Mouse (Mus musculus) G1E (cell line): ENCODE data around the gene Hcfc1r1. TPM values are rescaled to one million over a fixed set of nuclear protein-coding genes. Genes with fewer than 3 reads are reported as not detected.

Source experiments
- ATAC-seq: 2 replicates; pipeline ENCODE4 v1.8.0; 2016; ENCODE audit warnings: mild to moderate bottlenecking; ENCODE audit not compliant: insufficient number of reproducible peaks, poor library complexity, low FRiP score, severe bottlenecking; ENCODE audit errors: extremely low read depth
- DNase-seq: peaks from one replicate; pipeline ENCODE4 v3.0.0; 2012; ENCODE audit warnings: low spot score
- H3K27me3 ChIP-seq: 2 replicates; pipeline ENCODE4 v1.6.1; 2012; ENCODE audit warnings: mild to moderate bottlenecking, low read length, inconsistent platforms; ENCODE audit not compliant: insufficient read depth
- H3K36me3 ChIP-seq: replicated peaks from 2 replicates; pipeline ENCODE3; 2012; ENCODE audit warnings: mild to moderate bottlenecking, inconsistent platforms
- H3K4me1 ChIP-seq: 2 replicates; pipeline ENCODE4 v1.6.1; 2012; ENCODE audit warnings: low read depth, low read length, inconsistent platforms, mixed read lengths; ENCODE audit not compliant: insufficient read depth
- H3K4me3 ChIP-seq: 2 replicates; pipeline ENCODE4 v1.5.1; 2012; ENCODE audit warnings: low read depth, mild to moderate bottlenecking, inconsistent platforms, low read length, moderate library complexity, mixed read lengths
- H3K9me3 ChIP-seq: replicated peaks from 2 replicates; pipeline ENCODE4 v1.6.1; 2012; ENCODE audit warnings: inconsistent platforms
- CTCF ChIP-seq: IDR thresholded peaks from 2 replicates; pipeline ENCODE4 v1.5.1; 2012; ENCODE audit warnings: low read depth, low read length, inconsistent platforms, mixed read lengths
- GATA1 ChIP-seq: IDR thresholded peaks from 2 replicates; pipeline ENCODE4 v1.6.1; 2012; ENCODE audit warnings: borderline replicate concordance, low read length, inconsistent platforms, mixed read lengths
- GATA2 ChIP-seq: IDR thresholded peaks from 2 replicates; pipeline ENCODE4 v1.6.1; 2012; ENCODE audit warnings: low read depth, low read length, inconsistent platforms, borderline replicate concordance
- POLR2AphosphoS5 ChIP-seq: IDR thresholded peaks from 2 replicates; pipeline ENCODE4 v1.6.1; 2012; ENCODE audit warnings: low read depth, low read length, inconsistent platforms; ENCODE audit not compliant: insufficient replicate concordance
- TAL1 ChIP-seq: conservative IDR thresholded peaks from 2 replicates; pipeline ENCODE4 v1.6.1; 2012; ENCODE audit warnings: low read depth, low read length, inconsistent platforms, mixed read lengths
- polyA plus RNA-seq: library from polyadenylated mRNA; stranded (reverse); fragments of >175 nt; gene quantifications from 2 replicates; pipeline ENCODE4 v1.2.3, GENCODE M21; 2012
- total RNA-seq, 2 experiments: library from RNA; stranded (forward) in 1 of 2; stranded (reverse) in 1 of 2; fragments of 200-1000 nt in 1 of 2; fragments of >200 nt in 1 of 2; fragmentation: Nextera tagmentation in 1 of 2; gene quantifications; 2 replicates each; pipeline ENCODE4 v1.2.3; 2014 to 2017

The Hcfc1r1 gene
- total and polyA plus RNA-seq, 3 experiments, result 48.4 to 356 (median 54.4) TPM

DNA sequence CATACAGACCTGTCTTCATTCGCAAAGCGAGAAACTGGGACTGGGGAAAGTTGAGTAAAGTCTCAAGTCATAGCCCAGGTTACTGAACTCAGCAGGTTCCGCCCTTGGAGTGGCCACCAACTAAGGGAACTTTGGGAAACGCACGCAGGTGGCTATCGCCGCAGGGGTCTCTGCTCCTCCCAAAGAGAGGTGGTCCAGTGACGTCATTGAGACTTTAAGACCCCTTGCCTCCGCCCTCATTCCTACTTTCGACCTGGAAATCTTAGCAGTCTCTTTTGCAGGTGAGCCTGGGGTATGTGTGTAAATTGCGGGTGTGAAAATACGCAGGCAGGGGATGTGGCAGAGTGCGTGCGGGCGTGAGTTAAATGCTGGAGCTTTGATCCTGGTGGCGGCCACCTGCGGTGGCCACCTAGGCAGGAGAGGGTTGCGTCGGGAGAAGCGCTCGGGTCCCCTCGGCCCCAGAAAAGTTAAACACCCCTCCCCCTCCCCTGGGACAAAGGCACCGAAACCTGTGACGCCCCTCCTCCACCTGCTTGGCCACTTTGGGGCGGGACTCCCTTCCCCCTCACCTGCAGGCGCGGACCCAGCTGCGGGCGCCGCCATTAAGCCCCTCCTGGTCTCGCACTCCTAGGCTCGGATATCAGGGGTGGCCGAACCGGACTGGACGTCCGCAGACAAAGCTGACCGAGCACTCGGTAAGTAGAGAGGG lies 5.9 kb downstream of the Hcfc1r1 start, which contains the start of gene Cldn6:
TSS of gene Cldn6 (plus strand) at position 123 of the 709 bp plus-strand sequence.
- Histone ChIP-seq H3K9me3 (no peaks in the 10 kb centered on the region), H3K36me3 (peaks cover 15% of the 10 kb centered on the region), H3K4me1 (peaks cover 51% of the 10 kb centered on the region), H3K27me3 (peaks cover 55% of the 10 kb centered on the region), H3K4me3 (no peak within 1 kb of the TSS)
- no peak for TF ChIP-seq GATA2
- no peak for TF ChIP-seq TAL1
- TF ChIP-seq CTCF, result no peak
- no peak for TF ChIP-seq POLR2AphosphoS5
- no peak for TF ChIP-seq GATA1
- ATAC-seq (no peak), DNase-seq (no peak)

DNA sequence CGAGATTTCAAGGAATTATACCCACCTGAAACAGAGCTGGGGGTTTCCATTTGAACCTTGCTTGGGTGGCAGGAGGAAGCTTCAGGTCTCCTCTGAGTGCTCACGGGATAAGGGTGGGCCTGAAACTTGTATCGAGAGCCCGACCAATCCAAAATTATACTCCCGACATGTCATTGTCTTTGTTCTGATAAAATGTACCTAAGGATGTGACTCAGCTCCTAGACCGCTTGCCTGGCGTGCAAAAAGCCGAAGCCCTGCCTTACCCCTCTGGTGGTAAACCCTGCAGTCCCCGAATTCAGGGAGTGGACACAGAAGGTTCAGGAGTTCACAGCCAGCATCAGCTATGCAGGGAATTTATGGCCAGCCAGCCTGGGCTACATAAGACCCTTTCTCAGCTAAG lies 6.9 kb downstream of the Hcfc1r1 start:
- ATAC-seq, result no peak
- TF ChIP-seq TAL1 (no peak), GATA2 (no peak), GATA1 (no peak), CTCF (no peak), POLR2AphosphoS5 (no peak)
- no peak for DNase-seq
- H3K4me3 ChIP-seq, result no peak overlapping the region
- H3K4me1 ChIP-seq, result peaks cover 41% of the 10 kb centered on the region
- peaks cover 5% of the 10 kb centered on the region for H3K36me3 ChIP-seq
- H3K9me3 ChIP-seq, result no peaks in the 10 kb centered on the region
- H3K27me3 ChIP-seq, result peaks cover 60% of the 10 kb centered on the region

DNA sequence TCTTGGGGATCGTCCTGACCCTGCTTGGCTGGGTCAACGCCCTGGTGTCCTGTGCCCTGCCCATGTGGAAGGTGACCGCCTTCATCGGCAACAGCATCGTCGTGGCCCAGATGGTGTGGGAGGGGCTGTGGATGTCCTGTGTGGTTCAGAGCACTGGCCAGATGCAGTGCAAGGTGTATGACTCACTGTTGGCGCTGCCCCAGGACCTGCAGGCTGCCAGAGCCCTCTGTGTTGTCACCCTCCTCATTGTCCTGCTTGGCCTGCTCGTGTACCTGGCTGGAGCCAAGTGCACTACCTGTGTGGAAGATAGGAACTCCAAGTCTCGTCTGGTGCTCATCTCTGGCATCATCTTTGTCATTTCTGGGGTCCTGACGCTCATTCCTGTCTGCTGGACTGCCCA lies 7.7 kb downstream of the Hcfc1r1 start:
- Histone ChIP-seq H3K9me3 (no peaks in the 10 kb centered on the region), H3K4me1 (peaks cover 33% of the 10 kb centered on the region), H3K27me3 (peaks cover 60% of the 10 kb centered on the region), H3K4me3 (no peak overlapping the region), H3K36me3 (no peaks in the 10 kb centered on the region)
- ATAC-seq, result no peak
- DNase-seq, result no peak
- TF ChIP-seq TAL1 (no peak), CTCF (no peak), GATA2 (no peak)

DNA sequence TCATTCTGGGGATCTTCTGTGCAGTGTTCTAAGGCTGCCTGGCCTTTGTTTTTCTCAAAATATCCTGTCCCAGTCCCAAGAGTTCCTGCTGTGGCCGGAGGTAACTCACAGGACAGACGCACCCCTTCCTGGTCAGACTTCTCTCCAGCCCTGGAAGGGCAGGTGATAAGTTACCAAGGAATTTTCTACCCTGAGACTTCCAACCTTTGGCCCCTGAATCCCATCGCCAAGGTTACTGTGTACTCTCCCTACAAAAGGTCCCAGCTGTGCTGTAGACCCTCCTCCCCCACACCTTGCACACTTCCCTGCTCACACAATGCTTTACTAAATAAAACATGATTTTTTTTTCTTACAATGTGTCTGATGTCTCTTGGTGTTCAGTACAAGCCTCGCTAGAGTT lies 8.7 kb downstream of the Hcfc1r1 start:
- Histone ChIP-seq H3K27me3 (peaks cover 60% of the 10 kb centered on the region), H3K4me3 (no peak overlapping the region), H3K9me3 (no peaks in the 10 kb centered on the region), H3K4me1 (peaks cover 23% of the 10 kb centered on the region), H3K36me3 (no peaks in the 10 kb centered on the region)
- TF ChIP-seq GATA1 (no peak), POLR2AphosphoS5 (no peak), CTCF (no peak), TAL1 (no peak), GATA2 (no peak)
- no peak for ATAC-seq
- no peak for DNase-seq

DNA sequence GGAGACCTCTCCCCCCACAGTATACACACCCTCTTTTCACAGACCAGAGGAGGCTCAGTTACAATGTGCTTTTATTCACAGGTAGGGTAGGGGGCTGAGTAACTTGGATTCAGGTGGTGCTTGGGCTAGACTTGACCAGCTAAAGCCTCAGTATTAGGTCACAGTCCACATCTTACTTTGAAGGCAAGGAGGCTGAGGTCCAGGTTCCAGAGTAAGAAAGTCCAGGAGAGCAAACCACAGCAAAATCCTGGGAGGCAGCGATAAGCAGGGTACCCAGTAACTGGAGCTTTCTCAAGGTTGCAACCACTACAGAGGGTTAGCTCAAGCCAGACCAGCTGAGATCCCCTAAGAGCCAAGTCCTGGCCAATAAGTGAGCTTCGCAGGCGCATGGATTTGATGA lies 9.1 kb downstream of the Hcfc1r1 start:
- no peak for TF ChIP-seq CTCF
- no peak for TF ChIP-seq GATA2
- no peak for TF ChIP-seq POLR2AphosphoS5
- TF ChIP-seq GATA1, result no peak
- no peak for TF ChIP-seq TAL1
- H3K4me1 ChIP-seq, result peaks cover 20% of the 10 kb centered on the region
- peaks cover 60% of the 10 kb centered on the region for H3K27me3 ChIP-seq
- ATAC-seq, result no peak
- H3K9me3 ChIP-seq, result no peaks in the 10 kb centered on the region
- no peaks in the 10 kb centered on the region for H3K36me3 ChIP-seq
- no peak for DNase-seq
- H3K4me3 ChIP-seq, result no peak overlapping the region

DNA sequence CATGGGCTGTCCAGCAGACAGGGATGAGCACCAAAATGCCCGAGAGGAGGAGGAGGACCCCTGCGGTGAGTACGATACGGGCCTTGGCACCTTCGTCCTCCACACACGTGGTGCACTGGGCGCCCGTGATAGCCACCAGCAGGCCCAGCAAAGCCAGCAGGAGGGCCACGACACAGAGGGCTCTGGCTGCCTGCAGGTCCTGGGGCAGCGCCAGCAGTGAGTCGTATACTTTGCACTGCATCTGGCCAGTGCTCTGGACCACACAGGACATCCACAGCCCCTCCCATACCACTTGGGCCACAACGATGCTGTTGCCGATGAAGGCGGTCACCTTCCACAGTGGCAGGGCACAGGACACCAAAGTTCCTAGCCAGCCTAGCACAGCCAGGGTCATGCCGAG lies 9.8 kb downstream of the Hcfc1r1 start:
- TF ChIP-seq POLR2AphosphoS5 (no peak), TAL1 (no peak), CTCF (no peak)
- no peak for DNase-seq
- H3K4me1 ChIP-seq, result peaks cover 13% of the 10 kb centered on the region
- H3K27me3 ChIP-seq, result peaks cover 60% of the 10 kb centered on the region
- no peak for ATAC-seq
- H3K9me3 ChIP-seq, result no peaks in the 10 kb centered on the region
- no peak overlapping the region for H3K4me3 ChIP-seq
- H3K36me3 ChIP-seq, result no peaks in the 10 kb centered on the region
